Mouse (Mus musculus): Measurements from ENCODE around the gene Vps8. TPM values are rescaled to one million over a fixed set of nuclear protein-coding genes. Genes with fewer than 3 reads are reported as not detected.
A peak's percentile ranks its signal among the peaks of the same experiment; 100 is the strongest.

The Vps8 gene
- total RNA-seq, 2 experiments from 2014 or later = 5.9 to 7.7 TPM

DNA sequence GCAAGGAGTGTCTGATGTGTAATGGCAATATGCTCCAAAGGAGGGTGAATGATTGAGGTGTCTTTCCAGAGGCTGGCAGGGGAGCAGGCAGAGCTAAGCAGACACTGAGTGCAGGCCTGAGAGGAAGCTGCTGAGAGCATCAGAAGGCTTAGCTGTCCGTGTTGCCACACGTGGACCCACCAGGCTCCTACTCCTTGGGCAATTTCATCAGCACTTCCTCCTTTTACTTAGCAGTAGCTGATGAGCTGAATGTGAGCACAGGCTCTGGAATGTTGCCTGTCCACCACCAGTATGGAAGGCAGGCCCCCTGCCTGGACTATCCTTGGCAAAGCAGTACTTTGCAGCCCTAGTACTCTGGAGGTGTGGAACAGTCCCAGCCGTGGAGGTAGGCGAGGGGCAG, 23.0 kb upstream of the Vps8 start:
- intact Hi-C loops (cut with DNase I) = no loop called here

DNA sequence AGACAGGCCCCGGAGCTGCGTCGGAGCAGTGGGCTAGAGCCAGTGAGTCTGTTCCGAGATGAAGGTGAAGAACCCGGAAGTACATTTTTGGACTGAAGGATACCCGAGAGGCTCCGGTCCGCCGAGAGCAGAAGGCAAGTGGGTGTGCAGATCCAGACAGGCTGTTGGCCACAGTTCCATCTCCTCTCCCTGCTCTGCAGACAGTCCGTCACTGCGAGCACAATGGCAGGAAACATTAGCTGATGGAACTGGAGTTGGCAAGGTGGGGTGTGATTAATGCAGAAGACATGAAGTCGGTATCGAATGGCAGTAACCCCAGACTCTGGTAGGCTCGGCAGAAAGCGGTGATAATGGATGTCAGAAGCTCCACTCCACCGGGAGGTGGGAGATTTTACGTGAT, 20.9 kb upstream of the Vps8 start:
- intact Hi-C loops (cut with DNase I) = no loop called here

More for the DNA sequence above, 23.0 kb upstream of the Vps8 start:
- no peak for DNase-seq

DNA sequence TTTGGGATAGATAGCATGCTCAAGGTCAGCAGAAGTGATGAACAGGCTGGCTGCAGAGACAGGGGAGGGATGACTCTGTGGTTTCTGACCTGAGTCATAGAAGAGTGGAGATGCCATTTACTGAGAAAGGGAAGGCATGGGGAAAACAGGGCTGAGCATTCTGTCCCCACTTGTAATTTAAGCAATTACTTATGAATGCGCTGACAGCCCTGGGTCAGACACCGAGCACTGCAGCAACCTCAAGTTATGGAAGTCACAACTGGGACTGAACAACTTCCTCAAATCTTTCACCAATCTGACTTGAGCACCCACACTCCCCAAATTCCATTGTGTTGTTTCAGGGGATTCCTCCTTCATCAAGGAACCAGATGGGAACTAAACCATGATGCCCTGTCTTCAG, 19.5 kb upstream of the Vps8 start:
- DNase-seq = no peak
- intact Hi-C loops (cut with DNase I) = no loop called here

More for the DNA sequence above, 20.9 kb upstream of the Vps8 start:
- no peak for DNase-seq

DNA sequence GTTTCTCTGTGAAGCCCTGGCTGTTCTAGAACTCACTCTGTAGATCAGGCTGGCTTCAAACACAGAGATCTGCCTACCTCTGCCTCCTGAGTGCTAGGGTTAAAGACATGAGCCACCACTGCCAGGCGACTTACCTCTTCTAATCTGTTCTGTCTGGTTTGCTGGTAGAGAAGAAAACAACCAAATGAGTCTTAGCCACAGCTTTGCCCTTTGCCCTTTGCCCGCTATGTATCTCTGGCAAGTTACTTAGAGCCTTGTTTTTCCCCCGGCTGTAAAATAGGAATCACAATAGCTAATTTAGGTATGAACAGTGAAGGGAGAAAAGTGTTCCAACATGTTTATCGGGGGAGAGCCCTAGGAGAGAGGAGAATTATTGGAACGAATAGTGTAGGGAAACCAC, 18.3 kb upstream of the Vps8 start:
- intact Hi-C loops (cut with DNase I) = no loop called here
- DNase-seq = no peak

DNA sequence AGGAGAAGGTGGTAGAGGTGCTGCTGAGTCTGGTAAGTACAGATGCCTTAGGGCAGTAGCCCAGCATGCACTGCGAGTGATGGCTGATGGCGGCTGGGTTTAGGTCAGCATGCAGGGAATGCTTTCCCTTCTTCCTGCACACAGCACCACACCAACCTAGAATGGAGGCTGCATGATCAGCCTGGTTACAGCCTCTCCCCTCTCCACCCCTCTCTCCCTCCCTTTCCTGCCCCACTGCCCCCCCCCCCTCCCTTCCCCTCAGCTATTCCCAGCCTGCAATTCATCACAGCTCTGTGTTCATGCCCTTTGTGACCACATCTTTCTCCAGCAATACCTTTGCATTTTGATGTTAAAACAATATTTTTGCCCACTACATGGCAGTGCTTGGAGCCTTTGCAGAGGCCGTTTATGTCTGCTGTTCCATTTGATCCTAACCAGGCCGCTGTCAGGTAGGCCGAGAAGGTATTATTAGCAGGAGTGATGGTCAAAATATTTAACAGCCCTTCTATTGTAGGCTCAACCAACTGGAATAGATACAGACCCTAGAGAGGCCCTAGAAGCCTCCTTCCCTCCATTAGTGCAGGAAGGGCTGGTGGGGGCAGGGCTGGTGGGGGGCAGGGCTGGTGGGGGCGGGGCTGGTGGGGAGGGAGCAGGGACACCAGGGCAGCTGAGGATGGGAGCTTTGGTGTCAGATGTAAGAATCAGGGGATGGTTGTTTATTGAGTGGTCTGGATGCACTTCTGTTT, 17.5 kb upstream of the Vps8 start:
- no peak for DNase-seq
- intact Hi-C loops (cut with DNase I) = no loop called here

DNA sequence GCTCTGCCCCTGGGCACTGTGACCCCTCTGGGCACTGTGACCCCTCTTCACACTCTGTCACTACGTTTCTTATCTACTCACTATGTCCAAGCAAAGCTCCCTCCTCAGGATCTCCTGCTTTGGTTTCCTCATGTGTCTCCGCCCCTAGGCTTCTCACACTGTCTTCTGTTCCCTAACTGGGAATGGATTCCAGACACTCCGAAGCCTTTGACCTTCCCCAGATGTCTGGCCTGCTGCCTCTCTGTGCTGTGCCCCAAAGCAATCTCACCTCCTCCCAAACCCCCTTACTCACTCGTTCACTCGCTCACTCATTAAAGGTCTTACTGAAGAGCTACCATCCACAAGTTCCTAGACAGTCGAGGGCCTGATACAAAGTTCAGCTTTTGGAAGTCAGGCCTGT, 16.8 kb upstream of the Vps8 start:
- DNase-seq = no peak
- intact Hi-C loops (cut with DNase I) = no loop called here

DNA sequence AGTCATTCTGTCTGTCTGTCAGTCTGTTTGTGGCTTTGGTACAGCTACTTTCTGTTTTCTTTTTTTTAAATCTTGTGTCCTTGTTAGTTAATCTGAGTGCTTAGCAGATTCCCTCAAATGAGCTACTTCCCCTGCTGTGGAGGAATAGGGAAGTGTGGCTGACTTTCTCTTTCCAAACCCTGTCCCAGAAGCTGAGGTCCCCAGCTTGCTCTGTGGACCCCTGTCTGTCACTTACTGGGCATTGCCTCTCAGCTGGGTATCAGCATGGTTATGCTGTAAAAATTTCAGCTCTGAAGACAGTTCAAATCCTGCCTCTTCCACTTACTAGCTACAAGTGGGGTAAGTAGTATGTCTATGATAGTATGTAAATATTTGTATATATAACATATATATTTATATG, 11.1 kb upstream of the Vps8 start:
- intact Hi-C loops (cut with DNase I) = loop anchor here (5.0 kb wide), 1 partner anchor 209 kb away; the partner anchor contains the start of gene Ephb3
- DNase-seq = no peak

DNA sequence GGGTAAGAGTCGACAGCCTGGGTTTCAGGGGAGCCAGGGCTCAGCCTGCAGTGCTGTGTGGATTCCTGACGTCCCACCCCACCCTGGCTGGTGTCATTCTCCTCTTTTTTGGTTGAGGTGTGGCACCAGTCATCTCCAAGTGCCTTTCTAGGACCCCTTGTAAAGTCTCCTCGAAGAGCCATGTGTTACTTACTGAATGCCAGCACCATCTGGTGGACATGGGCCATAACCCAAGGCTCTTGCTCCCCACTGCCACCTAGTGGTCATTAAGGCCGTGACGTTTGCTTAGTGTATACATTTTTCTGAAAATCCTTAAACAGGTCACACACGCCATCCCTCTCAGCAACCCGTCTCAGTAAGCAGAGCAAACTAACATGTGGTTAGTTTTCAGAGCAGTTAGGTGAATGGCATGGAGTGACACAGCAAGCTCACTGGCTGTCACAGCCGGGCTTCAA, 10.3 kb upstream of the Vps8 start:
- DNase-seq = peak; percentile 47 to 64
- intact Hi-C loops (cut with DNase I) = loop anchor here (5.0 kb wide), 1 partner anchor 210 kb away; the partner anchor contains the start of gene Ephb3

DNA sequence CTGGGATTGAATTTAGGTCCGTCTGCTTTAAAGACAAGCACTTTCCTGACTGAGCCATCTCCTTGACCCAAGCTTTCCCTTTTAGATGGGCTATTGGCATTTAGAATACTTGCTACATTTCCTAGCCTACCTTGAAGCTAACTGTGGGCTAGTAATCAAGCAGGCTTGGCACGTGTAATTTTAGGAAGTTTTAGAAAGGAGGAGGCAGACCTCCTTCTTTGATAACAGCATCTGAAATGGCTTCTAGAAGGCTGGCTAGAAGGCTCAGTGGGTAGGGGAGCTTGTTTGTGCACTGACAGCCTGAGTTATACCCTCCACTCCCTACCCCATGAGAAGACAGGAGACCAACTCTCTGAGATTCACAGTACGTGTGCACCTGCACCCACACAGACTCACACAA, 9.1 kb upstream of the Vps8 start:
- intact Hi-C loops (cut with DNase I) = loop anchor here (5.0 kb wide), 1 partner anchor 212 kb away; the partner anchor contains the start of gene Ephb3
- DNase-seq = no peak

DNA sequence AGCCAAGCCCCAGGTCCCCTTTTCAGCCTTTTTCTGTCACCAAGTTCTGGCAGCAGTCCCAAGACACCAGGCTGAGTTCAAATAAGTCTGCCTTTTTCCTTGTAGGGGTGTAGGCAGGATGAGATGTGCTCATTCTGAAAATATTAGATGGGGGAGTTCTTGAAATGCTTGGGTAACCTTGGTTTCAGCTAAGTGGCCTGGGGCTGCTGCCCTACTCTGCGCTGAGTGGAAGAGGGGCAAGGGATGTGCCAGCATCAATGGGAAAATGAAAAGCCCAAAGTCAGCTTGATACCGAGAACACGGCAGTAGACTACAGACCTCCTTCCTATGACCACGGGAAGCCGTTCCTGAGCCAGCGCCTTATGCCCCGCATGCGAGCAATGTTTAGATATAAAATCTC, 7.8 kb upstream of the Vps8 start:
- DNase-seq = no peak
- intact Hi-C loops (cut with DNase I) = no loop called here

DNA sequence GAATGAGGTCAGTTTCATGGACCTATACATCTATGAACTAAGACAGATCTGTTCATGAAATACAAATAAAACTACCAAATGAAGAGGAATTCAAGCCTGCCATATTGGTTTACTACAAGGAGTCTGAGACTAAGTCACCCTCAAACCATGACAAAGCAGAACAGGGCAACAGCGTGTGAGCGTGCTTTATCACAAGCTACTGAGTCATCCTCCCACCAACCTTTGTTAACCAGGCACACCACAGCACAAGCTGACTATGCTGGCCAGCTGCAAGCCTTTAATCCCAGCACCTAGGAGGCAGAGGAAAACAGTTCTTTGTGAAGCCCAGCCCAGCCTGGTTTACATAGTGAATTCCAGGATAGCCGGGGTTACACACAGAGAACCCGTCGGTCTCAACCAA, 4.9 kb upstream of the Vps8 start:
- intact Hi-C loops (cut with DNase I) = no loop called here
- DNase-seq = no peak

DNA sequence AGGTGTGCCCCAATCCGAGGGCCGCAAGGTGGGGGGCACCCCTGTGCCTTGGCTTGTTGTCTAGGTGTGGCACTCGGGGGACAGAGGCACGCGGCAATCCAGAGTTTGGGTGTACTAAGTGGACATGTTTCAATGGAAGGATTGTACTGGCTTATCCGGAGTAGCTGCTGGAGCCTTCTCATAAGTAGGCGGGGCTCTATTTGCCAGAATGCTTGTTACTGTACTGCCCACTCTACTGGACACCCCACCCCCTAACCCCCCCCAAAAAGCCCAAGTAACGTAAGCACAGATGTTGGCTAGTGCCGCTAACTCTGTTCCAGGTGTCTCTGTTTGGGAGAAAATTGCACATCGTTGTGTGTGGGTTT, 610 bp downstream of the Vps8 start:
- intact Hi-C loops (cut with DNase I) = no loop called here
- no peak for DNase-seq

DNA sequence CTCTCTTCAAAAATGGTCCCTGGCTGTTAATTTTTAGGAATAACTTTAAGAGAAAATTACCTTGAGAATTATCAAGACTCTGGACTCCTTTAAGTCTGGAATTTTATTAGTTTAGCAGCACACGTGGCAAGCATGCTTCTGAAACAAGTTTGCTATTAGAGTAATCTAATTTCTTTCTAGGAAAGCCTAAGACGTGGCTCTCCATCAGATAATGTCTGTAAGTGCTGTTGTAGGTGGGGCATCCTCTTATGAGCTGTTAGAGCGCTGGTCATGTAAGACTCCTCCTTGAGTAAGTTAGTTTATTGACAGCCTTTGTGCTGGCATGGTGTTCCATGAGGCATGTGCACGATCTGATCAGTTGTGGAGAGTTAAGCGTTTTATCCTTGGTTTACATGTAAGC, 5.2 kb downstream of the Vps8 start:
- intact Hi-C loops (cut with DNase I) = no loop called here
- DNase-seq = no peak

DNA sequence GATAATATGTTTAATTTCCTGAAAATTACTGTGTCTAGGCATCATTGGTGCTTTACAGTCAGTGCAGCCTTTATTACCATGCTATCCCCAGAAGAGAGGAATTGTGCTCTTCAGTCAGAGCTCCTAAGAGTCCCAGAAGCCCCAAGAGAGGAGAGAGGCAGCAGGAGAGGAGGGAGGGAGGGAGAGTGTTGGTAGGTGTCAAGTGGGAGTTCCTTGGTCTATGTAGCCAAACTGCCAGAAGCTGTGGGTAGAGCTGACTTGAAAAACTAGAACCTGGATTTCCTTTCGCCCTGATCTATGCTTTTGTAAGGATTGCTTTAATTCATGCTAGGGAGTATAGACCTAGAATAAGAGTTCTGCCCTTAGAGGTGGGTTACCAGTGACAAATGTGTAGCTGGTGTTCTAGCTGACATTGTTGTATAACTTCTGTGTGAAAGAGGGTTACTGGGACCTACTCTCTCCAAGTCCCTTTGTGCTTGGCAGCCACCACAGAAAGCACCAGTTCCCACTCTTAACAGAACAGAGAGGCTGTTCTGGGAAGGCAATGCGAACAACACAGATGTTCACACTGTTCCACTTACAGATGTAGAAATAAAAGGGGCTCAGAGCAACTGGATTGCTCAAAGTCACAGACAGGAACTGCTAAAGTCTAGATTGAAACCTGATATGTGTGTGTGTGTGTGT, 7.6 kb downstream of the Vps8 start:
- intact Hi-C loops (cut with DNase I) = no loop called here
- DNase-seq = no peak

DNA sequence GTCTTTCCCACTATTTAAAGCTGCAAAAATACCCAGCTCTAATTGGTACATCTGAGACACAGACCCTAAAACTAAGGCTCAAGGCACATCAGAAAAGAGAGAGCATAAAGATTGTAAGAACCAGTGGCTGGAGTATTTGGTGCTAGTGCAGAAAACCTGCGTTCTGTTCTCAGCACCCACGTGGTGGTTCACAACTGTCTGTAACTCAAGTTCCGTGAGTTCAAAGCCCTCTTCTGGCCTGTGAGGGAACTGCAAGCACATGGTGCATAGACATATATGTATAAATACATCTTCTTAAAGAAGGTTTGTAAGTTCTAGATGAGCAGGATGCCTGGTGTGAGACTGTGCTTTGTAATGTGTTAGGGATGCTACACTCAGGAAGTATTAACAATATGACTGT, 8.7 kb downstream of the Vps8 start:
- intact Hi-C loops (cut with DNase I) = no loop called here

DNA sequence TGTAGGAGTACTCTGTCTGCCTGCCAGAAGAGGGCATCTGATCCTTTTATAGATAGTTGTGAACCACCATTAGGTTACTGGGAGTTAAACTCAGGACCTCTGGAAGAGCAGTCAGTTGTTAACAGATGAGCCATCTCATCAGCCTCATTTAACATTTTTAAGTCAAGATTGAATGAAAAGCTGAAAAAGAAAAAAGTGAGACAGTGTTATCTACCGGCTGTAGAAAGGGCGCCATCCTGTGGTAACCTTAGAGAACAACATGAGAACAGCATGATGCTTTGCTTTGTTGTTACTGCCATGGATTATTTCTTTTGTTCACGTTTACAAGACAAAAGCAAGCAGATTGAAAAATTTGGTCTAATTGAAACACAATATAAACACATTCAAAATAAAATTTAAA, 10.6 kb downstream of the Vps8 start:
- intact Hi-C loops (cut with DNase I) = no loop called here
- no peak for DNase-seq

More for the DNA sequence above, 8.7 kb downstream of the Vps8 start:
- no peak for DNase-seq

DNA sequence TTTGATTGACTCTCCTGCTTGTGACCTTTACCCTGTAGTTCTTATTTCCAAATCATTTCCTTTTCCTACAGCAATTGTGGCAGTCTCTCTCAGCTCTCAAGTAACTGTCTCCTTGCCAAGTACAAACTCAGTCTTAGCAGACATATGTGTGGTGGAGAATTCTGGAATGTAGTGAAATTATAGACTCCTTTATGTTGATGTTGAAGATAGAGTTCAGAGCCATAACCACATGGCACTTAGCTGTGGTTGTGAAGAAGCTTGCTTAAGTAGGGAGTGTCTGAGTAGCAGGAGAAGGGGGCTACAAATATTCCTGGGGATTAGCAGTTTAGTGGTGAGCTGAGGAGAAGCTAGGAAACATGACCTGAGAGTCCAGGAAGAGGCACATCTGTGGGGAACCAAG, 18.1 kb downstream of the Vps8 start:
- DNase-seq = no peak
- intact Hi-C loops (cut with DNase I) = no loop called here

DNA sequence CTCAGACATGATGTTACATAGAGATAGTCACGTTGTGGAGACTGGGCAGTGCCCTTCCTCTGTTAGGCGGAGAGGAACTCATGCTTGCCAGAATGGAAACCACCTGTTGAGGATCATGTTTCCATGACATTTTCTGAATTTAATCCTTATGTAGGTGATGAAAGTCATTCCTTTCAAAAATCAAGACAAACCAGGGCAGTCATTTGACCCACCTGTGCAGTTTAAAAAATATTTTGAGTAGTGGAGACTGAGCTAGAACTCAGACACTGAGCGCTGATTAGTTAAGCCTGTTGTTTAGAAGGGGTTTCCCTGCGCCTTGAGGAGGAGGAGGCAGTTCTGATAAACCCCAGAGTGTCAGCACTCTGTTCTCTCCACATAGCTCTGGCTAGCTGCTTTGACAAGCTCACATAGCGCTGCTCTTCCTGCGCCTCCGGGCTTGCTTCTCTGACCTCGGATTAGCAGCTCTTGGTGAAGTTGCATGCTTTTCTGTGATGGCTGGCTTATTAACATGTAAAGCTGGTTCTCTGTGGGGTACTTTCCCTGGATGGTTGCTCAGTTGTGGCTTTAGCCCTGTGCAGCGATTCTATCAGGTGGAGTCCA, 22.2 kb downstream of the Vps8 start:
- intact Hi-C loops (cut with DNase I) = no loop called here
- no peak for DNase-seq

DNA sequence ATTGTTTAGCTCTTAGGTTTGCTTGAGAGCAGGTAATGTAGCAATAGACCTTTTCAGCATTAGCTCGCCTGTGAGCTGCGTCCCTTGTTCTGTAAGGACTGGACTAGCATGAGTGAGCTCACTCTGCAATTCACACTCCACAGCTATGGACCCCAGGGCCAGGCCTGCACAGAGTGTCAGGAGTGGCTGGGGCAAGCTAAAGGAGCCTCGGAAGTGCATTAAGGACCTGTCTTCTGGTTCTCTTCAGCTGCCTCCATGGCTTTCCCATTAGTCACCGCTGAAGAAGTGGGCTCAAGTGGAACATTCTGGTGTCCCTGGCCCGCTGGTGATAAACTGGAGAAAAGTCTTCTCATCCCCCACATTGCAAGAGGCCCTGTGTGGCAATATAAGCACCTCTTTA, 24.5 kb downstream of the Vps8 start:
- no peak for DNase-seq
- intact Hi-C loops (cut with DNase I) = no loop called here

DNA sequence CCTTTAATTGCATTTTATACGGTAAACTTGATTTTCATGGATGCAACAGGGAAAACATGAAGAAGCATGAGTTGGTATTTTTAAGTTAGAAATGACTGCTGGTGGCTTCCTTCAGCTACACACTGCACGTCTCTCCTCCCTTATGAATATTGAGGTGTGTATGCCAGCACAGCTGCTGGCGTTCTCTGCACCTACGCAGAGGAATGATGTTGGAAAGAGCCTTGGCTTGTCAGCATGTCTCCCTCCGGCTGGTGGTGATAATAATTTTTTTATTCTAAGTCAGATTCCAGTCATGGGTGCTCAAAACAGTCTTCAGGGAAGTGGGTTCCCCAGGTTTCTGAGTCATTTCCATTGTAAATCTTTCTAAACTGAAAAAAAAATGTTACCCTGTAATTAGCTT, 25.5 kb downstream of the Vps8 start:
- no peak for DNase-seq
- intact Hi-C loops (cut with DNase I) = no loop called here

DNA sequence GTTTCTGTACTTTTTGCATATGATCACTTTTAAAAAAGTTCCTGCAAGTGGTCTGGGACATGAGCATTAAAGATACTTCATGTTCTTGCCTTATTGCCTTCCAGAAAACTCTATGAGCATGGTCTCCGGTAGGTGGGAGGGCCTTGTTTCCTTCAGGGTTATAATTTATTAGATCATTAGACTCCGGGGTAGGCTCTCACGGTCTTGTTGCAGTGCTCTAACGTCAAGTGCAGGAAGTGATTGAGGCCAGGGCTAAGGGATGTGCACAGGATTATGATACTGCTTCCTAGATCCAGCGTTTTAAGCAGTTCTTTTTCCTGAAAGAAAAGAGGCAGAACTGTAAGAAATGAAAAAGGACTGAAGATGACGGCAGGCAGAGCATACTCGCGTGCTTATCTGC, 27.0 kb downstream of the Vps8 start:
- DNase-seq = no peak
- intact Hi-C loops (cut with DNase I) = no loop called here

DNA sequence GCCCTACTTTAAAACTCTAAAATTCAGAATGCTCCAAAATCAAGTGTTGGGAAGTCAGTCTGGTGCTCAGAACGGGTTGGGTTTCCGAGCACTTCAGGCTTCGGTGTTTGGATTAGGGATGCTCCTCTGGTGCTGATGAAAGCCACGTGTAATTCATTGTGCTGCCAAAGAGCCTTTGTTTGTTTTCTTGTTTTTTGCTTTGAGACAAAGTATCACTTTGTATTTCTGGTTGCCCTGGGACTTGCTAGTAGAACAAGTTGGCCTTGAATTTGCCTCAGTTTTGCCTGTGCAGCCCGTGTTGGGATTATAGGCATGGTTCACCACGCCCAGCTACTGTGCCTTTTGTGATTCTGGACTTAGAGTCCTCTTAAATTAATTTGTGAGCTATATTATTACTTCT, 29.7 kb downstream of the Vps8 start:
- intact Hi-C loops (cut with DNase I) = no loop called here
- no peak for DNase-seq

Data from gastrocnemius, postnatal 36 days (tissue).